Mouse (Mus musculus) lung, adult 2 months (tissue): Measurements from ENCODE around the gene Dmwd.

ENCODE experiments used
- CTCF ChIP-seq: fragments of 200-500 bp; IDR thresholded peaks from 2 replicates; pipeline ENCODE4 v1.5.1; 2011; ENCODE audit warnings: mild to moderate bottlenecking, low read length, control low read depth; ENCODE audit not compliant: insufficient read depth
- POLR2A ChIP-seq: fragments of 200-500 bp; IDR thresholded peaks from 2 replicates; pipeline ENCODE4 v1.6.1; 2011; ENCODE audit warnings: low read depth, mild to moderate bottlenecking, control low read depth, low read length, borderline replicate concordance; ENCODE audit errors: extremely low read depth

- TF ChIP-seq CTCF (peak; percentile 79), POLR2A (no peak)
Measured at GRCm38 (mm10) chr7:19068707-19069106, 7.3 kb upstream of the Dmwd start.
